Mouse (Mus musculus): ENCODE measurements around the gene Gmip. TPM values are rescaled to one million over a fixed set of nuclear protein-coding genes. Genes with fewer than 3 reads are reported as not detected.

The Gmip gene
- total RNA-seq (2023): 100 to 1,000 TPM; 440 to 460 TPM

DNA sequence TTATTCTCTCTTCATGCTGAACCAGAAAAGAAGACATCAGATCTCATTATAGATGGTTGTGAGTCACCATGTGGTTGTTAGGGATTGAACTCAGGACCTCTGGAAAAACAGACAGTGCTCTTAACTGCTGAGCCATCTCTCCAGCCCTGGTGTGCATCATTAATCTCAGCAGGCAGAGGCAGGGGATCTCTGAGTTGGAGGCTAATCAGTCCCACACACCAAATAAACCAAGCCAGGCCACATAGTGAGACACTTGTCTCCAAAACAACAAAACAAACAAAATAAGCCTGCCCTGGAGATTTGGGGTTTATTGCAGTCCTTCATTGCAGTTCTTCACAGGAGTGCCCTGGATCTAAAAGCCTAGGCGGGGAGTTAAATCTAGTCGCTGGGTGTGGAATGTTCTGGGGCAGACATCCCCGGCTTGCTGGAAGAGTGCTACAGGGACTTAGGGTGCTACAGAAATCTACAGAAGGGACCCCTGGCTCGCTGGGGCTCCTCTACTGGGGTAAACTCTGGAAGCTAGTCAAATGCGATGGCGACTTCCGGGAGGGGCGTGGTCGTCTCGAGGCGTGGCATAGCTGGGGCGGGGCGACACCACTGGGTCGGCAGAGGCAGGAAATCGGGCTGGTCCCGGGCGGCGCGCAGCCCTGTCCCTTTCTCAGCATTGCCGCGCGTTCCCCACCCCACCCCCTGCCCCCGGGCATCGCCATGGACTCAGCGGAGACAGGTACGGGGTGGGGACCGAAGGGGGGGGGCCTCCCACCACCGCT, at the start of gene Gmip:
Gene Gmip, plus strand, starts transcription at position 586 of the 770 bp plus-strand sequence.

DNA sequence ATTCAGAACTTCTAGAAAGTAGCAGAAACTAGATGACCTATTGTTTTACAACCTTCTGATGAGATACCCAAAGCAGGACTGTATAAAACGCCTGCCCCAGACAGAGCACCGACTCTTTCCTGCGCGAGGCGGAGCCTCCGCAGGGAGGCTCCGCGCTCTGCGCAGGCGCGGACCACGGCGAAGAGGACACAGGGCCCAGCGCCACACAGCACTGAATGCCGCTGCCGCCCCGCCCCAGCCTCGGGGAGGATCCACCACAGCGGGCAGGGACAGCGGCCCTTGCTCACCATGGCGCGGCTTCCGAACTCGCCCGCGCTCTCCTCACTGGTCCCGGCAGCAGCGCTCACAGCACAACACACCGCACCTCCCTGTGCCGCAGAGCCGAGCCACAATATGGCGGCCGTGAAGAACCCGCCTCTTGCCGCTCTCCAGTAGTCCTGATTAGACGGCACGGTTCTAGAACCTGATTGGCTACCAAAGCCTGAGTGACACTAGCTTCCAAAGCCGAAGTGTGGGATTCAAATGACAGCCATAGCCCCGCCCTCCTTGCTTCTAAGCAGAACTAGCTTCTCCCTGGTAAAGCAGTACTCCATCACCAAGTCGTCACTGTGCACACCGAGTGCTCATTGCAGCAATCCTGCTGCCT, 33.9 kb upstream of the Gmip start, which contains the start of gene Gm20422:
Gene Gm20422, minus strand, starts transcription at position 384 of the 646 bp plus-strand sequence.

DNA sequence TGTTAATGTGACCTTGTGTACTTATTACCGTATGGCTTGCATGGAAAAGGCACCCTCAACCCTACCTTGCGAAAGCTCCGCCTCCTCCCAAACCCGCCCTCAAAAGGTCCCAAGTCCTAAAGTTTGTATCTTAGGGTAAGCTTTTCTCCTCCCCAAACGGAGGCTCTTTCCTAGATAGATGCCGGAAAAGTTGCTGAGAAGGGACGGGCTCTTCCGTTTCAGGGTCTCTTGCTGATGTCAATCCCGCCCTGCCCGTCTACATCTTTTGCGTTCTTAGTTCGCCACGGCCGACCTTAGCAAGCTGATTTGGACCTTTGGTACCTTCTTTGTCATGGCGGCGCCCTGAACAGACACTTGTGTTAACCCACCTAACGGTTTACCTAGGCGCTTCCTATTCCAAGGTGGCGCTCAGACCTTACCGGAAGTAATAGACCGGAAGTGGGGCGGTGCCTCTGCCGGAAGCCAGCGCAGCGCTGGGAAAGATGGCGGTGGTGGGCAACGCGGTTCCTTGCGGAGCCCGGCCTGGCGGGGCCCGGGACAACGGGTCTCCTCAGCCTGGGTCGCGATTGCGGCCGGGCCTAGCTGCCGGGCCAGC, 17.6 kb upstream of the Gmip start, which contains the start of the genes Atp13a1 and Zfp866:
Gene Atp13a1, plus strand, starts transcription at position 391 of the 595 bp plus-strand sequence.
Gene Zfp866, minus strand, starts transcription at position 406 of the 595 bp plus-strand sequence.

DNA sequence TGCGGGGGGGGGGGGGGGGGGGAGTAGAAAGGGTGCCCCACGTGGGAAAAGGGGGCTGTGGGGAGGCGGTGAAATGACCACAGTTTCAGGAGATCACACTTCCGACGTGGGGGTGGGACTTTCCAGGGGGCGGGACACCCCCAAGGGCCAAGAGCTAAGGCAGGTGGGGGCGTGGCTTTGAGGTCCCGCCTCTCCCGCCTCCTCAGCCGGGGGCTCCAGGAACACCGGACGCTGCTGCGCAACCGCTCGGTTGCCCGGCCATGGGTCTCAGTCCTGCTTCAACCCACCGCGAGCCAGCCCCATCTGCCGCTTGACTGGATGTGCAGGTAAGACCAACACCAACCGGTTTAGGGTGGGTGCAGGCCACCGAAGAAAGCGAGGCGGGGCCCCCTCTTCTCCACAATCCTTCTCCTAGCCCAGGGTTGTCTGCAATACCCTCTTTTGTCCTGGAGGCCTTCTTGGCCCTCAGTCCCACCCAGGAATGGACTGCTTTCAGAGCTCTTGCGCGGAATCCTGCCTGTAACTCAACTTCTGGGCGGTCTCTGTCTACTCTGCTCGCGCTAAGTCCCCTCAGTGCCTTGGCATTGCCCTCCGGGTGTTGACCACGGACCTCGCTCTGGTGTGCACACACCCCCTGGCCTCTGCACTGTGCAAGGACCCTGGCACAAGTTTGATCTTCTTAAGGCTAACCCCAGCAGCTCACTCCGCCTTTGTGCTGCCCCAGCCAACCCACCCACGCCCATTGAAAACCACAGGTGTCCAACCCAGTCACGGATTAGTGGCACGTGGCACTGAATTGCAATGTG, 14.1 kb downstream of the Gmip start, which contains the start of gene Lpar2:
Gene Lpar2, plus strand, starts transcription at position 44 of the 806 bp plus-strand sequence.

DNA sequence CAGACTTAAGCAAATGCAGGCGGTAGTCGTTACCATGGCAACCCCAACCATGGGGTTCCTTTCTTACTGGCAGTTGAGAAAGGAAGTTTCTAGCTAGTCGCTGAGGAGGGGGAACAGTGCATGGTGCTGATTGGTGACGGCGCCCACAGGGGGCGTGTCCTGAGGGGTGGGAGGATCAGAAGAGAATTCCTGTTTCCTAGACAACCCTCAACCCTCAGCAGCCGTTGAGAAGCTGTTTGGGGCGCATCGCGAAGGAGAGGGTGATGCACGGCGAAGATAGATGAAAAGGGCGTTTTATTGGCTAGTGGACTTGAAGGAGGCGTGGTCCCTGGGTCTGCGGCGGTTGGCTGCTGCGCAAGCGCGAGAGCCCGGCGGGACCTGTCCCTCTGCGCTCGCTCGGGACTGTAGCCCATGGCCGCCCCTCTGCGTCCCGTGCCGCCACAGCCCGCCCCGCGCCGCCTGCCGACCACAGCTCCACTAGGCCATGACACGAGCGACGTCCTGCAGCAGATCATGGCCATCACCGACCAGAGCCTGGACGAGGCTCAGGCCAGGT, 23.9 kb downstream of the Gmip start, which contains the start of gene Pbx4:
Gene Pbx4, plus strand, starts transcription at position 194 of the 556 bp plus-strand sequence.

Other genes with a start within 250 kb of the Gmip start
- 10 to 100 TPM; 57.7 to 62.6 TPM for gene Zfp868, start 183.1 kb upstream of the Gmip start, total RNA-seq (2023)
- gene Zfp964, start 154.2 kb upstream of the Gmip start, total RNA-seq (2023): 1 to 10 TPM; 1.8 to 2.2 TPM
- 10 to 100 TPM; 75.5 to 79.9 TPM for gene Zfp869, start 98.0 kb upstream of the Gmip start, total RNA-seq (2023)
- gene Zfp963, start 58.7 kb upstream of the Gmip start, total RNA-seq (2023): 1 to 10 TPM; 5.1 to 5.3 TPM
- gene Gm20422, start 33.8 kb upstream of the Gmip start, total RNA-seq (2023): not detected
- 10 to 100 TPM; 61.9 to 62.7 TPM for gene Atp13a1, start 17.5 kb upstream of the Gmip start, total RNA-seq (2023)
- gene Zfp866, start 17.5 kb upstream of the Gmip start, total RNA-seq (2023): 10 to 100 TPM; 28.1 to 38.3 TPM
- gene Lpar2, start 13.8 kb downstream of the Gmip start, total RNA-seq (2023): 1 to 10 TPM; 9.3 to 9.9 TPM
- 1 to 10 TPM; 5.8 to 9.5 TPM for gene Pbx4, start 23.8 kb downstream of the Gmip start, total RNA-seq (2023)
- under 1 TPM in 1 of 2 experiments, not detected in 1; 0.15 TPM for gene Cilp2, start 79.0 kb downstream of the Gmip start, total RNA-seq (2023)
- under 1 TPM; 0.42 to 0.96 TPM for gene Tssk6, start 93.5 kb downstream of the Gmip start, total RNA-seq (2023)
- gene Ndufa13, start 93.9 kb downstream of the Gmip start, total RNA-seq (2023): 10 to 100 TPM; 44.0 to 54.0 TPM
- gene Yjefn3, start 94.0 kb downstream of the Gmip start, total RNA-seq (2023): not detected
- 10 to 100 TPM; 94.1 to 97.5 TPM for gene Gatad2a, start 187.7 kb downstream of the Gmip start, total RNA-seq (2023)
- gene Mau2, start 234.1 kb downstream of the Gmip start, total RNA-seq (2023): 100 to 1,000 TPM; 132 to 142 TPM
- gene Sugp1, start 234.1 kb downstream of the Gmip start, total RNA-seq (2023): 10 to 100 TPM; 46.0 to 51.2 TPM

Data from B cell, adult 67 days (primary cell).